Mouse (Mus musculus) CH12.LX (cell line): ENCODE results near the gene Atrnl1.

Experiments
- CTCF ChIP-seq, 2 experiments: IDR thresholded peaks in 1 of 2; conservative IDR thresholded peaks in 1 of 2; 2 replicates each; pipeline ENCODE4 v1.5.1; 2011 to 2012; ENCODE audit warnings: low read depth in 2 of 2, low read length in 2 of 2, improper control_type of control experiment in 1 of 2, inconsistent platforms in 1 of 2, mild to moderate bottlenecking in 1 of 2, moderate library complexity in 1 of 2
- EP300 ChIP-seq: IDR thresholded peaks from 2 replicates; pipeline ENCODE4 v1.6.1; 2011; ENCODE audit warnings: low read length, improper control_type of control experiment
- NRF1 ChIP-seq: IDR thresholded peaks from 2 replicates; pipeline ENCODE4 v1.6.1; 2014; ENCODE audit warnings: low read depth, mild to moderate bottlenecking, inconsistent platforms, low read length, improper control_type of control experiment, moderate library complexity
- RAD21 ChIP-seq: IDR thresholded peaks from 2 replicates; pipeline ENCODE4 v1.6.1; 2011; ENCODE audit warnings: low read depth, mild to moderate bottlenecking, low read length, improper control_type of control experiment, moderate library complexity
- SMC3 ChIP-seq: IDR thresholded peaks from 2 replicates; pipeline ENCODE4 v1.6.1; 2011; ENCODE audit warnings: low read depth, low read length, improper control_type of control experiment
- ZNF384 ChIP-seq: IDR thresholded peaks from 2 replicates; pipeline ENCODE4 v1.6.1; 2012; ENCODE audit warnings: low read depth, low read length, improper control_type of control experiment, inconsistent platforms

- TF ChIP-seq RAD21 = no peak
- TF ChIP-seq CTCF (conservative IDR thresholded peaks at IDR 0.05 in 1 of 2, IDR thresholded peaks at IDR 0.05 in 1 of 2; ENCODE audit: low read depth in 2 of 2, low read length in 2 of 2) = no peak
- no peak for TF ChIP-seq ZNF384
- no peak for TF ChIP-seq SMC3
- no peak for TF ChIP-seq EP300
- no peak for TF ChIP-seq NRF1
Observed at GRCm38 (mm10) chr19:57592355-57592754, 18.5 kb upstream of the Atrnl1 start.
